Mouse (Mus musculus) midbrain, embryonic 13.5 days (tissue): ENCODE data around the gene Mboat7. TPM values are rescaled to one million over a fixed set of nuclear protein-coding genes. Genes with fewer than 3 reads are reported as not detected.

ENCODE experiments used
- ATAC-seq: fragments of 200-750 bp; cut with Nextera tagmentation; 2 replicates; pipeline ENCODE4 v1.8.0; 2017; ENCODE audit warnings: mild to moderate bottlenecking, moderate TSS enrichment, moderate library complexity
- H3K27ac ChIP-seq: fragments of 300-500 bp; sonication (generic); 2 replicates; pipeline ENCODE4 v1.5.1; 2015; ENCODE audit warnings: inconsistent platforms, mild to moderate bottlenecking, moderate library complexity
- H3K27me3 ChIP-seq: fragments of 300-500 bp; sonication (generic); 2 replicates; pipeline ENCODE4 v1.6.1; 2015; ENCODE audit warnings: mild to moderate bottlenecking, inconsistent platforms
- H3K36me3 ChIP-seq: fragments of 300-500 bp; sonication (generic); 2 replicates; pipeline ENCODE4 v1.6.1; 2015; ENCODE audit warnings: mild to moderate bottlenecking, inconsistent platforms
- H3K4me1 ChIP-seq: fragments of 300-500 bp; sonication (generic); replicated peaks from 2 replicates; pipeline ENCODE4 v1.6.1; 2015; ENCODE audit warnings: inconsistent platforms
- H3K4me2 ChIP-seq: fragments of 300-500 bp; sonication (generic); replicated peaks from 2 replicates; pipeline ENCODE4 v1.6.1; 2015; ENCODE audit warnings: moderate library complexity, mild to moderate bottlenecking, inconsistent platforms
- H3K4me3 ChIP-seq: fragments of 300-500 bp; sonication (generic); replicated peaks from 2 replicates; pipeline ENCODE4 v1.5.1; 2015; ENCODE audit warnings: mild to moderate bottlenecking, inconsistent platforms
- H3K9ac ChIP-seq: fragments of 300-500 bp; sonication (generic); replicated peaks from 2 replicates; pipeline ENCODE4 v1.6.1; 2015; ENCODE audit warnings: mild to moderate bottlenecking, inconsistent platforms
- H3K9me3 ChIP-seq: fragments of 300-500 bp; sonication (generic); 2 replicates; pipeline ENCODE4 v1.6.1; 2016; ENCODE audit warnings: mild to moderate bottlenecking, inconsistent platforms
- WGBS: fragments of 180-500 bp; shearing (Covaris S2); methylation state at CpG from one replicate; pipeline ENCODE4 v1.1.7; 2015; 5-methylcytosine and 5-hydroxymethylcytosine counted together
- polyA plus RNA-seq: library from polyadenylated mRNA; unstranded; fragments of >200 nt; fragmentation: Nextera tagmentation; extraction: Ambion mirVana; gene quantifications from 2 replicates; pipeline ENCODE4 v1.2.1, GENCODE M21; 2015

The Mboat7 gene
- polyA plus RNA-seq, 1 experiment from 2014 or later, result 53.4 TPM

- no peaks in the 10 kb centered on the region for H3K9me3 ChIP-seq
- ATAC-seq, result no peak
- no peak overlapping the region for H3K4me2 ChIP-seq
- 89% methylated on average over 4 of the region's 4 CpGs for WGBS
- H3K4me3 ChIP-seq, result no peak overlapping the region
- no peak overlapping the region for H3K9ac ChIP-seq
- H3K36me3 ChIP-seq, result peaks cover 100% of the 10 kb centered on the region
- H3K4me1 ChIP-seq, result no peaks in the 10 kb centered on the region
- no peaks in the 10 kb centered on the region for H3K27me3 ChIP-seq
- H3K27ac ChIP-seq, result no peak overlapping the region
Measured at GRCm38 (mm10) chr7:3656966-3657365, 36.4 kb downstream of the Mboat7 start.

- no peak overlapping the region; the same call in 1 of the 2 replicates for H3K27ac ChIP-seq
- 74% methylated on average over 4 of the region's 4 CpGs for WGBS
- peaks cover 41% of the 10 kb centered on the region for H3K4me1 ChIP-seq
- H3K9ac ChIP-seq, result peak overlapping the region; percentile 98
- no peaks in the 10 kb centered on the region for H3K9me3 ChIP-seq
- H3K4me3 ChIP-seq, result peak overlapping the region; percentile 98
- peak overlapping the region; percentile 91 for H3K4me2 ChIP-seq
- H3K27me3 ChIP-seq, result no peaks in the 10 kb centered on the region
- ATAC-seq, result no peak
- peaks cover 27% of the 10 kb centered on the region for H3K36me3 ChIP-seq
Measured at GRCm38 (mm10) chr7:3646641-3647040, 46.7 kb downstream of the Mboat7 start.

GRCm38 (mm10) chr7:3646188-3646587 is 47.1 kb downstream of the Mboat7 start:
- ATAC-seq, result no peak
- Histone ChIP-seq H3K4me2 (peak overlapping the region; percentile 91), H3K9ac (peak overlapping the region; percentile 98), H3K4me3 (peak overlapping the region; percentile 98), H3K36me3 (peaks cover 27% of the 10 kb centered on the region), H3K4me1 (peaks cover 41% of the 10 kb centered on the region), H3K27ac (peak overlapping the region; percentile 97; the same call in 1 of the 2 replicates), H3K9me3 (no peaks in the 10 kb centered on the region), H3K27me3 (no peaks in the 10 kb centered on the region)
- 16% methylated on average over 9 of the region's 9 CpGs for WGBS

GRCm38 (mm10) chr7:3645488-3646025 is 47.8 kb downstream of the Mboat7 start:
- WGBS, result under 1% methylated on average over 54 of the region's 58 CpGs

GRCm38 (mm10) chr7:3644672-3645487 is 48.4 kb downstream of the Mboat7 start, which contains the start of gene Cnot3:
TSS of gene Cnot3 (plus strand) at chr7:3645268.
- Histone ChIP-seq H3K9ac (peak within 1 kb of the TSS; percentile 98), H3K4me2 (peak within 1 kb of the TSS; percentile 91), H3K4me1 (peaks cover 41% of the 10 kb centered on the region), H3K27ac (peak within 1 kb of the TSS; percentile 97), H3K9me3 (no peaks in the 10 kb centered on the region), H3K36me3 (peaks cover 32% of the 10 kb centered on the region), H3K27me3 (no peaks in the 10 kb centered on the region), H3K4me3 (peak within 1 kb of the TSS; percentile 98)
- peak; percentile 99 for ATAC-seq
- under 1% methylated on average over 56 of the region's 58 CpGs for WGBS

More at GRCm38 (mm10) chr7:3645488-3646025, 47.8 kb downstream of the Mboat7 start:
- peak; percentile 21; the same call in 1 of the 2 replicates for ATAC-seq
- peak overlapping the region; percentile 97 for H3K27ac ChIP-seq
- peak overlapping the region; percentile 98 for H3K9ac ChIP-seq
- H3K9me3 ChIP-seq, result no peaks in the 10 kb centered on the region
- H3K27me3 ChIP-seq, result no peaks in the 10 kb centered on the region
- H3K36me3 ChIP-seq, result peaks cover 27% of the 10 kb centered on the region
- H3K4me2 ChIP-seq, result peak overlapping the region; percentile 91
- H3K4me3 ChIP-seq, result peak overlapping the region; percentile 98
- peaks cover 41% of the 10 kb centered on the region for H3K4me1 ChIP-seq

- Histone ChIP-seq H3K4me2 (peak overlapping the region; percentile 68), H3K9me3 (no peaks in the 10 kb centered on the region), H3K27ac (peak overlapping the region; percentile 46; the same call in 1 of the 2 replicates), H3K27me3 (no peaks in the 10 kb centered on the region), H3K4me3 (peak overlapping the region; percentile 98), H3K4me1 (peaks cover 41% of the 10 kb centered on the region), H3K36me3 (peaks cover 38% of the 10 kb centered on the region), H3K9ac (peak overlapping the region; percentile 39; the same call in 1 of the 2 replicates)
- WGBS, result under 1% methylated on average over 11 of the region's 11 CpGs
- ATAC-seq, result no peak
Measured at GRCm38 (mm10) chr7:3644348-3644671, 49.0 kb downstream of the Mboat7 start.

- Histone ChIP-seq H3K9ac (0 out of 2 replicates have a peak overlapping the region, but pooled peaks have one; percentile 39), H3K4me1 (peaks cover 36% of the 10 kb centered on the region), H3K27ac (no peak overlapping the region), H3K4me2 (peak overlapping the region; percentile 68), H3K36me3 (peaks cover 42% of the 10 kb centered on the region), H3K9me3 (no peaks in the 10 kb centered on the region), H3K27me3 (no peaks in the 10 kb centered on the region), H3K4me3 (peak overlapping the region; percentile 98)
- 24% methylated on average over 9 of the region's 9 CpGs for WGBS
- no peak for ATAC-seq
Measured at GRCm38 (mm10) chr7:3643843-3644242, 49.5 kb downstream of the Mboat7 start.

GRCm38 (mm10) chr7:3643412-3643811 is 49.9 kb downstream of the Mboat7 start:
- H3K4me2 ChIP-seq, result 0 out of 2 replicates have a peak overlapping the region, but pooled peaks have one; percentile 68
- no peaks in the 10 kb centered on the region for H3K27me3 ChIP-seq
- no peaks in the 10 kb centered on the region for H3K9me3 ChIP-seq
- H3K4me3 ChIP-seq, result no peak overlapping the region
- no peak overlapping the region for H3K27ac ChIP-seq
- WGBS, result 74% methylated on average over 5 of the region's 5 CpGs
- H3K9ac ChIP-seq, result no peak overlapping the region
- ATAC-seq, result no peak
- peaks cover 47% of the 10 kb centered on the region for H3K36me3 ChIP-seq
- peaks cover 32% of the 10 kb centered on the region for H3K4me1 ChIP-seq

- 74% methylated on average over 3 of the region's 3 CpGs for WGBS
- peaks cover 27% of the 10 kb centered on the region for H3K4me1 ChIP-seq
- no peaks in the 10 kb centered on the region for H3K27me3 ChIP-seq
- peak overlapping the region; percentile 79 for H3K4me3 ChIP-seq
- ATAC-seq, result peak; percentile 10
- no peaks in the 10 kb centered on the region for H3K9me3 ChIP-seq
- H3K27ac ChIP-seq, result no peak overlapping the region
- H3K9ac ChIP-seq, result peak overlapping the region; percentile 82
- H3K4me2 ChIP-seq, result peak overlapping the region; percentile 99
- peaks cover 44% of the 10 kb centered on the region for H3K36me3 ChIP-seq
Measured at GRCm38 (mm10) chr7:3630478-3630815, 62.9 kb downstream of the Mboat7 start.

GRCm38 (mm10) chr7:3629543-3630477 is 63.5 kb downstream of the Mboat7 start, which contains the start of the genes Tfpt and Prpf31:
TSS of gene Tfpt (minus strand) at chr7:3629929.
TSS of gene Prpf31 (plus strand) at chr7:3629985.
- no peaks in the 10 kb centered on the region for H3K27me3 ChIP-seq
- H3K36me3 ChIP-seq, result peaks cover 44% of the 10 kb centered on the region
- H3K4me1 ChIP-seq, result peaks cover 27% of the 10 kb centered on the region
- ATAC-seq, result peak; percentile 89
- no peaks in the 10 kb centered on the region for H3K9me3 ChIP-seq
- WGBS, result under 1% methylated on average over 47 of the region's 47 CpGs
- peak within 1 kb of the TSS; percentile 79 for H3K4me3 ChIP-seq
- H3K9ac ChIP-seq, result peak within 1 kb of the TSS; percentile 90
- H3K27ac ChIP-seq, result peak within 1 kb of the TSS; percentile 70; the same call in 1 of the 2 replicates
- peak within 1 kb of the TSS; percentile 99 for H3K4me2 ChIP-seq

GRCm38 (mm10) chr7:3629030-3629429 is 64.3 kb downstream of the Mboat7 start:
- H3K27ac ChIP-seq, result peak overlapping the region; percentile 70; the same call in 1 of the 2 replicates
- WGBS, result 41% methylated on average over 4 of the region's 4 CpGs
- H3K4me2 ChIP-seq, result peak overlapping the region; percentile 99
- H3K4me1 ChIP-seq, result peaks cover 27% of the 10 kb centered on the region
- H3K9me3 ChIP-seq, result no peaks in the 10 kb centered on the region
- H3K27me3 ChIP-seq, result no peaks in the 10 kb centered on the region
- peak overlapping the region; percentile 79 for H3K4me3 ChIP-seq
- ATAC-seq, result peak; percentile 81
- peaks cover 44% of the 10 kb centered on the region for H3K36me3 ChIP-seq
- peak overlapping the region; percentile 90 for H3K9ac ChIP-seq
